Mouse (Mus musculus) megakaryocyte, embryonic 14.5 days (primary cell): ENCODE data around the gene Hist4h4.

Experiments used
- FLI1 ChIP-seq: IDR thresholded peaks from 2 replicates; pipeline ENCODE4 v1.6.1; 2012; ENCODE audit warnings: low read length, inconsistent platforms, mixed read lengths
- GATA1 ChIP-seq: IDR thresholded peaks from 3 replicates; pipeline ENCODE4 v1.6.1; 2012; ENCODE audit warnings: mixed read lengths, low read length, inconsistent platforms, borderline replicate concordance

- no peak for TF ChIP-seq GATA1
- no peak for TF ChIP-seq FLI1
Measured at GRCm38 (mm10) chr6:136847267-136847666, 43.1 kb upstream of the Hist4h4 start.
